Mouse (Mus musculus) heart, embryonic 12.5 days (tissue): ENCODE measurements around the gene Glcci1. TPM values are rescaled to one million over a fixed set of nuclear protein-coding genes. Genes with fewer than 3 reads are reported as not detected.

Experiments used
- ATAC-seq: fragments of 200-750 bp; cut with Nextera tagmentation; 2 replicates; pipeline ENCODE4 v1.8.0; 2017; ENCODE audit warnings: moderate TSS enrichment, moderate library complexity; ENCODE audit not compliant: insufficient number of reproducible peaks, low FRiP score
- H3K27ac ChIP-seq: fragments of 300-500 bp; sonication (generic); 2 replicates; pipeline ENCODE4 v1.5.1; 2016; ENCODE audit warnings: mild to moderate bottlenecking, moderate library complexity; ENCODE audit not compliant: poor library complexity, severe bottlenecking
- H3K27me3 ChIP-seq: fragments of 300-500 bp; sonication (generic); replicated peaks from 2 replicates; pipeline ENCODE4 v1.6.1; 2016; ENCODE audit warnings: mild to moderate bottlenecking, moderate library complexity
- H3K36me3 ChIP-seq: fragments of 300-500 bp; sonication (generic); 2 replicates; pipeline ENCODE4 v1.6.1; 2016; ENCODE audit warnings: mild to moderate bottlenecking, moderate library complexity
- H3K4me1 ChIP-seq: fragments of 300-500 bp; sonication (generic); replicated peaks from 2 replicates; pipeline ENCODE4 v1.6.1; 2016; ENCODE audit warnings: mild to moderate bottlenecking
- H3K4me2 ChIP-seq: fragments of 300-500 bp; sonication (generic); 2 replicates; pipeline ENCODE4 v1.6.1; 2016; ENCODE audit warnings: mild to moderate bottlenecking, moderate library complexity
- H3K4me3 ChIP-seq: fragments of 300-500 bp; sonication (generic); 2 replicates; pipeline ENCODE4 v1.5.1; 2016; ENCODE audit warnings: mild to moderate bottlenecking
- H3K9ac ChIP-seq: fragments of 300-500 bp; sonication (generic); 2 replicates; pipeline ENCODE4 v1.6.1; 2016; ENCODE audit warnings: mild to moderate bottlenecking, moderate library complexity
- H3K9me3 ChIP-seq: fragments of 300-500 bp; sonication (generic); replicated peaks from 2 replicates; pipeline ENCODE4 v1.6.1; 2016; ENCODE audit warnings: mild to moderate bottlenecking, moderate library complexity
- WGBS: fragments of 180-500 bp; shearing (Covaris S2); methylation state at CpG from one replicate; pipeline ENCODE4 v1.1.7; 2016; 5-methylcytosine and 5-hydroxymethylcytosine counted together
- polyA plus RNA-seq: library from polyadenylated mRNA; unstranded; fragments of >200 nt; fragmentation: Nextera tagmentation; extraction: Ambion mirVana; gene quantifications from 2 replicates; pipeline ENCODE4 v1.2.1, GENCODE M21; 2016

Glcci1 gene
- polyA plus RNA-seq, 1 experiment from 2014 or later, result 8.2 TPM

GRCm38 (mm10) chr6:8497234-8497867 is 12.0 kb upstream of the Glcci1 start:
- no peak for ATAC-seq
- Histone ChIP-seq H3K4me3 (no peak overlapping the region), H3K4me1 (peaks cover 2% of the 10 kb centered on the region; the same call in 1 of the 2 replicates), H3K9me3 (peaks cover 3% of the 10 kb centered on the region; the same call in 1 of the 2 replicates), H3K27me3 (no peaks in the 10 kb centered on the region), H3K9ac (no peak overlapping the region), H3K4me2 (no peak overlapping the region), H3K36me3 (no peaks in the 10 kb centered on the region), H3K27ac (no peak overlapping the region)
- WGBS, result 61% methylated on average over 6 of the region's 6 CpGs

DNA sequence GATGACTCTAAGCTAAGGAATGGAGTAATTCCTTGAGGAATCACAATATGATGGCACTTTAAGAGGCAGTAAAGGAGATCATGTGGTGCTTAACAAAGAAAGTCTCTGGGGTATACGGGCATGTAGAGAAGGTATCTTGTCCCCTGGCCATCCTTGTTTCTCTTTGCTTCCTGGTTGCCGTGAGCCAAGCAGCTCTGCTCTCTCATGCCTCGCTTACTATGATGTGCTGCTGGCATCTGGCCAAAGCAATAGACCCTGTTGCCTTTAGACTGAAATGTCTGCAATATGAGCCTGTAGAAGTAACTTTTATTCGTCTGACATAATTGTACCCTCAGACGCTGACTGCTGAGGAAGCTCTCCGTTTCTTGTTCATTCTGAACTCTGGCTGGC is 11.5 kb upstream of the Glcci1 start:
- 66% methylated on average over 6 of the region's 6 CpGs for WGBS
- no peak for ATAC-seq
- H3K36me3 ChIP-seq, result no peaks in the 10 kb centered on the region

DNA sequence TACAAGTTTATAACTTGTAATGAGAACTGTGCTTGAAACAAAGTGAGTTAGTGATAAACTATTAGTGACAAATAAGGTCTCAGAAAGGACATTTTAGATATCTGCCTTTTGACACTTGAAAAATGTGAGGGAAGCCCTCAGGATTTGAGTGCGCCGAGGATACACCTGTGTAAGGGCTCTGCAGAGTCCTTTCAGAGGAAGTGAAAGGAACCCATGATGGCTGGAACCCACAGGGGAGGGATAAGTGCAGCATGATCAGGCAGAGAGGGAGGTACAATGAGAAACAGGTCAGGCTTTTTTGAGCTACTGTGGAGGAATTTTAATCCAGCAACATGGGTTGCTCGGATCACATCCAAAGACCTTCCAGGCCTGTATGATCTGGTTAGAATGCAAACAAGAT is 10.4 kb upstream of the Glcci1 start:
- H3K9me3 ChIP-seq, result peaks cover 3% of the 10 kb centered on the region; the same call in 1 of the 2 replicates
- WGBS, result 84% methylated on average over 3 of the region's 3 CpGs
- no peaks in the 10 kb centered on the region for H3K27me3 ChIP-seq
- H3K9ac ChIP-seq, result no peak overlapping the region
- H3K4me1 ChIP-seq, result peaks cover 2% of the 10 kb centered on the region; the same call in 1 of the 2 replicates
- no peak overlapping the region for H3K27ac ChIP-seq
- no peak overlapping the region for H3K4me3 ChIP-seq
- H3K36me3 ChIP-seq, result no peaks in the 10 kb centered on the region
- ATAC-seq, result no peak
- H3K4me2 ChIP-seq, result no peak overlapping the region

More for the DNA sequence above, 11.5 kb upstream of the Glcci1 start:
- H3K27me3 ChIP-seq, result no peaks in the 10 kb centered on the region
- no peak overlapping the region for H3K27ac ChIP-seq
- no peak overlapping the region for H3K9ac ChIP-seq
- no peak overlapping the region for H3K4me2 ChIP-seq
- peaks cover 3% of the 10 kb centered on the region; the same call in 1 of the 2 replicates for H3K9me3 ChIP-seq
- H3K4me1 ChIP-seq, result peaks cover 2% of the 10 kb centered on the region; the same call in 1 of the 2 replicates
- H3K4me3 ChIP-seq, result no peak overlapping the region

DNA sequence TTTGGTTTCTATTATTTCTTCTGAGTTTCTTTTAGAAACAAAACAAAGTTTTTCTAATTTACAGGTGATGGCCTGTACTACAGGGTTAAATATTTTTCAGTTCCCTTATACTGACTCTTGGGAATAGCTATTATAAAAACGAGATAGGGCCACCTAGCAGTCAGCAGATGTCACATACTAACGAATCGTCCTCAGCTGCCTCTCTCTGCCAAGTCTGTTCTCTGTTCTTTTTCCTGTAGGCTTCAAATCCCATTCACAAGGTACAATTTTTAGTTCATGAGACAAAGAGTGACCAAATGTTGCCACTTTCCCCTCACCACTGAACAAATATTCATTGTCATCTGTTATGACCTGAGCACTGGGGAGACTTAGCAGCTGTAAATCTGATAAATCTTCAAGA is 5.4 kb upstream of the Glcci1 start:
- H3K9ac ChIP-seq, result no peak overlapping the region
- H3K36me3 ChIP-seq, result no peaks in the 10 kb centered on the region
- no peaks in the 10 kb centered on the region for H3K4me1 ChIP-seq
- H3K4me2 ChIP-seq, result no peak overlapping the region
- no peak overlapping the region for H3K4me3 ChIP-seq
- H3K27ac ChIP-seq, result no peak overlapping the region
- WGBS, result 29% methylated on average over 3 of the region's 3 CpGs
- peaks cover 3% of the 10 kb centered on the region; the same call in 1 of the 2 replicates for H3K9me3 ChIP-seq
- no peaks in the 10 kb centered on the region for H3K27me3 ChIP-seq
- ATAC-seq, result no peak

GRCm38 (mm10) chr6:8504521-8505228 is 4.7 kb upstream of the Glcci1 start:
- Histone ChIP-seq H3K4me3 (no peak overlapping the region), H3K4me1 (no peaks in the 10 kb centered on the region), H3K27ac (no peak overlapping the region), H3K27me3 (no peaks in the 10 kb centered on the region), H3K9ac (no peak overlapping the region), H3K36me3 (no peaks in the 10 kb centered on the region), H3K4me2 (no peak overlapping the region), H3K9me3 (peaks cover 3% of the 10 kb centered on the region; the same call in 1 of the 2 replicates)
- no peak for ATAC-seq
- 75% methylated on average over 6 of the region's 6 CpGs for WGBS

- H3K27ac ChIP-seq, result no peak overlapping the region
- no peaks in the 10 kb centered on the region for H3K27me3 ChIP-seq
- no peaks in the 10 kb centered on the region for H3K9me3 ChIP-seq
- H3K4me2 ChIP-seq, result no peak overlapping the region
- peaks cover 7% of the 10 kb centered on the region for H3K4me1 ChIP-seq
- H3K36me3 ChIP-seq, result no peaks in the 10 kb centered on the region
- ATAC-seq, result no peak
- H3K9ac ChIP-seq, result no peak overlapping the region
- H3K4me3 ChIP-seq, result no peak overlapping the region
These were observed 2.8 kb upstream of the Glcci1 start for GRCm38 (mm10) chr6:8506631-8507030.

- no peaks in the 10 kb centered on the region for H3K9me3 ChIP-seq
- under 1% methylated on average over 53 of the region's 56 CpGs for WGBS
- peak overlapping the region; percentile 93 for H3K4me3 ChIP-seq
- ATAC-seq, result peak; percentile 99
- no peaks in the 10 kb centered on the region for H3K27me3 ChIP-seq
- H3K27ac ChIP-seq, result peak overlapping the region; percentile 99
- peak overlapping the region; percentile 81 for H3K4me2 ChIP-seq
- H3K9ac ChIP-seq, result peak overlapping the region; percentile 99
- peaks cover 15% of the 10 kb centered on the region for H3K4me1 ChIP-seq
- no peaks in the 10 kb centered on the region for H3K36me3 ChIP-seq
These were observed 390 bp upstream of the Glcci1 start for GRCm38 (mm10) chr6:8508883-8509536.

DNA sequence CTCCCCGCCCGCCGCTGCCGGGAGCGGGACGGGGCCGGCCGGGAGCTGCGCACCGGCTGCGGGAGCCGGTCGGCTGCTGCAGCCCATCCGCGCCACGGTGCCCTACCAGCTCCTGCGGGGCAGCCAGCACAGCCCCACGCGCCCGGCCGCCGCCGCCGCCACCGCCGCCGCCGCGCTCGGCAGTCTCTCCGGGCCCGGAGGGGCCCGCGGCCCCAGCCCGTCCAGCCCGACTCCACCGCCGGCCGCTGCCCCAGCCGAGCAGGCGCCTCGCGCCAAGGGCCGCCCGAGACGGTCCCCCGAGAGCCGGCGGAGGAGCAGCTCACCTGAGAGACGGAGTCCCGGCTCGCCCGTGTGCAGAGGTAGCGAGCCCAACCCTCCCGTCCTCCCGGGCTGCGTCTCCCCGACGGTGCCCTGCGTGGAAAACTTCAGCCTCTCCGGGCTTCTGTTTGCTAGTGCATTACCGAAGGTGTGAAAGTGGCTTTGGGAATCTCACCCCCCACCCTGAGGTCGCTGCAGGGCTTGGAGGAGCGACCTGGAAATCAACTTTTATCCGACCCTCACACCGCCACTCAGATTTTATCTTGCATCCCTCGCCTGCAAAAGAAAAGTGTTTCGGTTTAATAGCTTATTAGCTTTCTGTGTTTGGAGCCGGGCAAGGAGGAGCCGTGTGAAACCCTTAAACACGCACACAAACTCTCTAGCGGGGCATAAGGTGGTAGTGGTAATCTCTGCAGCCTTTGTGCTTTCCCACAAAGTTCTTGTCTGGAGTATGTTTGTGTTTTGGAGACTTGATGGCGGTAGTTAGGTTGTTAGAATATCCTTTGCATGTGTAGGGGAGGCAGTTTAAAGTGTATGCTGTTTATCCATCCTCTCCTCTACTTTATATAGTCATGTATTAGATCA is 812 bp downstream of the Glcci1 start:
- H3K36me3 ChIP-seq, result no peaks in the 10 kb centered on the region
- H3K27me3 ChIP-seq, result no peaks in the 10 kb centered on the region
- peak overlapping the region; percentile 99 for H3K27ac ChIP-seq
- peak overlapping the region; percentile 99 for H3K9ac ChIP-seq
- H3K4me3 ChIP-seq, result peak overlapping the region; percentile 93
- H3K4me1 ChIP-seq, result peaks cover 15% of the 10 kb centered on the region
- no peaks in the 10 kb centered on the region for H3K9me3 ChIP-seq
- WGBS, result under 1% methylated on average over 63 of the region's 73 CpGs
- ATAC-seq, result peak; percentile 8
- H3K4me2 ChIP-seq, result peak overlapping the region; percentile 81

DNA sequence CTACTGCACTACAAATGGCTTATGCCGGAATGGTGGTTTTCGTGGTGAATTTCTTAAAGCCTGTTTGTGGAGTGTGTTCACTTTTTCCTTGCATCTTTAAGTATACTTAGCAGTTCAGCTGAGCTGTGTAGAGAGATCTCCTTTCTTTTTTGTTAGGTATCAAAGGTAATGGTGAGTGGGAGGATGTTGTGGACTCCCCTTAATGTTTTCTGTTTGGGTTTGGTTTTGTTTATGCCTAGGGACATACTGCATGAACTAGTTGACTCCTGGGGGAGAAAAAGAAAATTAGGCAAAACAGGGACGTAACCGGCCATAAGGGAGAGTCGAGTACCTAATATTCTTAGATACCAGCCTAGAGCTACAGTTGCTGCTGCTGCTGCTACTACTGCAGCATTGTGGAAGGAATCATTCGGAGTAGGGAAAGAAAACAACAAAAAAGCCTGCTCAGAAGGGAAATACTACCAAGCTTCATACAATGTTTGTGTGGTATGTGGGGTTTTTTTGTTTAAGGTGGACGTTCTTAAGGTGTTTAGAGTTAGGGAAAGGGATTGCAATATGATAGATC is 1.5 kb downstream of the Glcci1 start:
- Histone ChIP-seq H3K9ac (peak overlapping the region; percentile 99), H3K9me3 (no peaks in the 10 kb centered on the region), H3K4me2 (peak overlapping the region; percentile 81), H3K27me3 (no peaks in the 10 kb centered on the region), H3K36me3 (no peaks in the 10 kb centered on the region), H3K4me1 (peaks cover 15% of the 10 kb centered on the region), H3K4me3 (peak overlapping the region; percentile 93), H3K27ac (no peak overlapping the region)
- ATAC-seq, result no peak
- WGBS, result 13% methylated on average over 7 of the region's 7 CpGs

GRCm38 (mm10) chr6:8511447-8511846 is 2.0 kb downstream of the Glcci1 start:
- Histone ChIP-seq H3K36me3 (no peaks in the 10 kb centered on the region), H3K4me1 (peaks cover 15% of the 10 kb centered on the region), H3K4me2 (peak overlapping the region; percentile 81), H3K27ac (no peak overlapping the region), H3K27me3 (no peaks in the 10 kb centered on the region), H3K9me3 (no peaks in the 10 kb centered on the region), H3K9ac (peak overlapping the region; percentile 99; the same call in 1 of the 2 replicates), H3K4me3 (peak overlapping the region; percentile 93)
- no peak for ATAC-seq
- 16% methylated on average over 3 of the region's 3 CpGs for WGBS
